Comparison of ENCODE assay signal across 15 mouse cellular contexts in genomic region chr3:153313167-153313566, GRCm38 (mm10).
"Had no signal": no experiment of that assay in that cellular context is flagged by ENCODE, and none has a peak within 500 bp of the region (broad histone marks: within the 10 kb centered on the region; RNA-seq: fewer than 3 reads in every experiment).

No protein-coding gene starts in this region.

- H3K4me3 ChIP-seq: lung, embryonic 15.5 days; megakaryocyte, embryonic 14.5 days; midbrain, embryonic 13.5 days; midbrain, embryonic 15.5 days; neural tube, embryonic 12.5 days had no signal

- ATAC-seq: lung, postnatal 0 days; midbrain, embryonic 13.5 days; midbrain, embryonic 15.5 days had no signal

- H3K36me3 ChIP-seq: lung, embryonic 15.5 days; midbrain, embryonic 13.5 days; midbrain, embryonic 15.5 days; neural tube, embryonic 12.5 days had no signal

- H3K4me1 ChIP-seq: lung, embryonic 15.5 days; midbrain, embryonic 13.5 days; midbrain, embryonic 15.5 days; neural tube, embryonic 12.5 days had no signal

- H3K27me3 ChIP-seq: lung, embryonic 15.5 days; megakaryocyte, embryonic 14.5 days; midbrain, embryonic 13.5 days; midbrain, embryonic 15.5 days; neural tube, embryonic 12.5 days had no signal

- H3K27ac ChIP-seq: lung, embryonic 15.5 days; macrophage; midbrain, embryonic 13.5 days; midbrain, embryonic 15.5 days; neural tube, embryonic 12.5 days had no signal

- DNase-seq: lung, adult 2 months; lung, postnatal 14 days; lung, postnatal 36 days; right cerebral cortex, postnatal 14 days; spleen, adult 18-20 months; thymus, adult 18-20 months; thymus, postnatal 14 days; thymus, postnatal 36 days had no signal
